Mouse (Mus musculus): ENCODE measurements at regions not wholly inside any gene's neighbourhood (a gene's known extent, or its start where the extent isn't known, plus 50 kb on each side); places are given as distances from the start of the nearest gene placed in this dataset.
"Not testable (repeated sequence)": the region's sequence is repeated elsewhere in the genome, so short reads cannot be mapped to it uniquely, and the experiment has no call there.

DNA sequence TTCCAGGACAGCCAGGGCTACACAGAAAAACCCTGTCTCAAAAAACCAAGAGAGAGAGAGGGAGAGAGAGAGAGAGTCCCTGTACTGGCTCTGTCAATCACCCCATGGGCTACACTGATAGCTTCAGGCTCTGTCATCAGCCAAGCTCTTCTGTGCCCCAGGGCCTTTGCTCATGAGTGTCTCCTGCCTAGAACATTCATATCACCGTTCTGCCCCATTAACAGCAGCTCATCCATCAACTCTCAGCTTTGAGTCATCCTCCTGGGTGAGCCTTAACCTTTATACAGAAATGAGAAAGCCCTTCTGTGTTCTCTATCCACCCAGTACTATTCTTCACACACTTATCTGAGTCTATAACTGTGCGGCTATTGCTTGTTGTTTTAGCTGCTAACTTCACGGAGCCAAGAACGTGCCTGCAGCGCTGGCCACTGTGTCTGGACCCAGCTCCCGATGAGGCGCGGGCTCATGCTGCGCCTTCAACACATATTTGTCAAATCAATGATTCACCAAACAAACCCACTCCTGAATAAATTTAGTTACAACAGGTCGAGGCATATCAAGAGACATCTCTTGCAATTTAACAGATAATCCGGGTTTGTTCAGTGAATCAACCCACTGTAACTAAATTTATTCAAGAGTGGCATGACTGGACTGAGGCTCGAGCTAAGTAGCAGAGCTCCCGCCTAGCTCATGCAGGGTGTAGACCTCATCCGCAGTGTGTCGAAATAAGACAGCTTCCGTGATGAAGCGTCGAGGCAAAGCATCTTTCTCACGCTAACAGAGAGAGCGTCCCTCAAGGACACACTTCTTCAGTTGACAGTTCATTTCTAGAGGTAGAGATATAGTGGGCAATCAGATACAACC is 152.1 kb downstream of the Katnal1 start:
- no peak for DNase-seq (ENCODE audit: low spot score in 2 of 2)

DNA sequence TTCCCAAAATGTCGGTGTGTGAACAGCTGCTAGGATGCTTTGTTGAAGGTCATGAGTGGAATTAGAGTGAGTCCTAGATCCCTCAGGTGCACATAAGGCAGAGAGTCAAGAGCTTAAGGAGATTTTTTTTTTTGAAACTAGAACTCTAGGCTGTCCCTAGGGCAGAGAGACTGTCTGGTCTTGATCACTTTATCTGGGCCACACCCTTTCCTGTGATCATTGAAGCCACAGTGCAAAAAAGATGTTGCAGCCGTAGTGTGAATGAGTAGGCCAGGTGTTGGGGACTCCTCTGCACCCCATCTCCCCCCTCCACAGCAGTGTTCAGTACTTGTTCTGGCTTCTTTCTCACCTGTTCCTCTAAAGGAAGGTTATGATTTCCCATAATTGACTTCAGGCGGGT is 153.9 kb downstream of the Katnal1 start:
- no peak for DNase-seq (ENCODE audit: low spot score in 2 of 2)

DNA sequence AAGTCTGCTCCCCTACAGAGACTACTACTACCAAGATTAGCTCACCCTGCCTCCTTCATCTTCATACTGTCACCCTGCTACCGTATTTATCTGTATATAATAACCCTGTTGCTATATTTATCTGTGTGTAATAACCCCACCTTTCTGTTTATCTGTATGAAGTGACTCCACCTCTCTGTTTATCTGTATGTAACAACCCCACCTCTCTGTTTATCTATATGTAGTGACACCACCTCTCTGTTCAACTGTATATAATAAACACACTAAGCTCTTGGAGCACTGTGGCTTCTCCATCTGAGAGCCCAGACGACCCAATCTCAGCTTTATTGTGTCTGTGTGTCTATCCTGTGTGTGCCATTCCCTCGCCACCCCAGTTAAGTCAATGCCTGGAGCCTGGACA is 154.7 kb downstream of the Katnal1 start:
- DNase-seq (ENCODE audit: low spot score in 2 of 2), result no peak

DNA sequence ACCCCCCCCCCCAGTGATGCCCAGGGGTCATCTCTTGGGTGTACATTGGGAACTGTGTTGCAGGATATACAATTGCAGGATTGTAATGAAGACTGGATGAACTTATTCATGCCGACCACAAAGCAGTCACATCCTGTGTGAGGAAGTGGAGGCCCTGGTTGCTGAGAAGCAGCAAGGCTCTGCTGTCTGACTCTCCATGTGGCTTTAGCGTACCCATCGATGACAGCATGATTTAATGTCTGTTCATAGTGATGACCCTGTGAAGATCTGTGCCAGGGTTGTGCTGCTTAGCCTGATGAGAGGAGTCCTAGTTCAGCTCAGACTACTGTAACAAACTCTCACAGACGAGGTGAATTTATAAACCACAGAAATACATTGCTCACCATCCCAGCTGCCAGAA is 159.7 kb downstream of the Katnal1 start:
- no peak for DNase-seq (ENCODE audit: low spot score in 2 of 2)

DNA sequence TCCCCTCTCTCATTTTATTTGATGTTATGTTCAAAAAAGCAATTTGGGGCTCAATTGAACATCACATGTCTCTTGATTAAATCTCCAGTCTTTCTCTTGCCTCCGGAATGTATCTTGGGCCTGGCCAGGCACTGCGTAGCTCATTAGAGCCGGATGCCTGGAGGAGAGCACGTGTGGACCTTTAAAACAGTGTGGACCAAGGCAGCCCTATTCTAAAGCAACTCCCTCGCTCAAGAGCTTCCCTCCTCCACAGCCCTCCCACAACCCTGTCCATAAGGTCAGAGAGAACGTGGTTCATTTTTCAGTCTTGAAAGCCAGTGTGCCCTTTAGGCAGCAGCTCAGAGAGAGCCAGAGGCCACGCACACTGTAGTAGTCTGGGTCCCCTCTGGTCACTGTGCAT is 160.8 kb downstream of the Katnal1 start:
- DNase-seq (ENCODE audit: low spot score in 2 of 2), result no peak

DNA sequence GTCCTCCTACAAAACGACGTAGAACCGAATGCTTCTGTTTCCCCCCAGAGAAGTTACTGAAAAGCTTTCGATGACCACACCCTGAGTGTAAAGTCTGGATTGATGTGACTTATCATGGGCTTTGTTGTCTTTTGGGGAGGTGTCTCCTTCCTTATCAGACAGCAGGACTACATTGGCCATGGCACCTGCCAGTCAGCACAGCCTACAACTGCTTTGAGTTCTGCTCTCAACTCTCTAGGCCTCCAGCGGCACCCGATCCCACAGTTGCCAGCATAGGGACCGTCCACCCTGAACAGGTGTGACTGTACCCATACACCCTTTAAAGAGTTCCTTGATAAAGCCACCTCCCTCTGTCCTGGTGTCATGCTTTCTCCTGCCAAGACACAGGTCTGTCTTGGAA is 163.1 kb downstream of the Katnal1 start:
- no peak for DNase-seq (ENCODE audit: low spot score in 2 of 2)

DNA sequence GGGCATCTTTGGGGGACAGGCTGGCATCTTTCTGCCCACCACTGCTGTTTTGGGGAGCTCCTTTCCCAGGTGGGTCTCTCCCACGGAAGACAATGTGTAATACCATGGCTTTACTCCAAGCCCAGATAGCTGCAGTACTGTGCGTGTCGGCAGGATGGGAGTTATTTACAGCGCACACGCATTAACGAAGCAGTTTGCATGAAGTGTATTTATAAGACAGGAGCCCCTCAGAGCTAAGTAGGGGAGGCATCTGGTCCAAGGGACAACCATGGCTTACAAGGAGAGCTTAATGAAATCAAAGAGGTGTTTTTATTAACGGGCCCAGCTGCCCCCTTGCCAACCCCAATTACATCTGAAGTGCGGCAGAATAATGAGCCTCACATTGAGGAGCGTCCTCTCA is 169.0 kb downstream of the Katnal1 start:
- no peak for DNase-seq (ENCODE audit: low spot score in 2 of 2)

DNA sequence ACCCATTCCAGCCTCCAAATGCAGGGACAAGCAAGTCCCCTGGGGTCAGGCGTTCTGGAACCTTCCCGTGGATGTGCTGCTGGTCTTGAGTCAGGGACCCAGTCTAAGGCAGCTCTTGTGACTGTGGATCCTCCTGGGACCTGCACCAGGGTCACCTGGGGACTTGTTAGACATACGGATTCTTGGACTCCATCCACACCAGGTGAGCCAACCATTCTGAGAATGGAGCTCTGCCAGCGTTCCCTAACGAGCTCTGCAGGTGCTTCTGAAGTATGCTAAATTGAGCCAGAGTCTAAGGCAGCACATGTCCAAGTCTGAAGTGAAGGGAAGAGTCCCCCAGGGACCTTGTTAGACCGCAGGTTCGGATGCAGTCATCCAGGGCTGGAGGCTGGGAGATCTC is 170.3 kb downstream of the Katnal1 start:
- no peak for DNase-seq (ENCODE audit: low spot score in 2 of 2)

DNA sequence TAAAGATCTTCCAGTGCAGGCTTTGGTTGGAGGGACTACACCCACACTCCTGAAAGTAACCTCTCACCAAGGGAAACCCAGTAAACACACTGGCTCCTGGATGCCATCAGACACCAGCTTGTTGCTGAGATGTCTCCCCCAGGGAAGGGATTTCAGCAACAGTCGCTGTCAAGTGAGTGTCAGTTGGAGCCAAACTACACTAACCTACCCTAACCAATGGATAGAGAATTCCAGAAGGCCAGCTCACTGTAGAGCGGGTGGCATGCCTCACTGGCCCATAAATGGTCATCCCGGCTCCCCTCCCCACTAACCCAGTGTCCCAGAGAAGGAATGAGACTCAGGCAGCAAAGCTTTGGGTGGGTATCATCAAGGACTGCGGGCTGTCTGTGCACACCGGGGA is 171.4 kb downstream of the Katnal1 start:
- no peak for DNase-seq (ENCODE audit: low spot score in 2 of 2)

DNA sequence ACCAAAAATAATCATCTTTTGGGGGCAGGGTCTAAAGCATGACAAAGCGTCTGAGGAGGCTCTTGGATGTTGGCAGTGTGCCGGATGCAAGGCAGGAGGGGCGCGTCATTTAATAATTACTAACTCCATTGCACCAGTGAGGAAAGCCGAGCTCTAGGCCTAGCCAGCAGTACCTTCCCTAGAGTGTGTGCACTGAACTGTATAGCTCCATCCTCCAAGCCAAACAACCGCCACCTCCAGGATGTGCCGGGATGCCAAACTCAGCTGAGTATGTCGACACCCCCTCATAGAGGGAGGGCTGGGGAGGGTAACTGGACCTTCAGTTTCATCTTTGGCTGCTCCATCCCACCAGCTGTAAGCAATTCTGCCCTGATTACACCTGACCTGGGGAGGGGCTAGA is 171.9 kb downstream of the Katnal1 start:
- no peak for DNase-seq (ENCODE audit: low spot score in 2 of 2)

DNA sequence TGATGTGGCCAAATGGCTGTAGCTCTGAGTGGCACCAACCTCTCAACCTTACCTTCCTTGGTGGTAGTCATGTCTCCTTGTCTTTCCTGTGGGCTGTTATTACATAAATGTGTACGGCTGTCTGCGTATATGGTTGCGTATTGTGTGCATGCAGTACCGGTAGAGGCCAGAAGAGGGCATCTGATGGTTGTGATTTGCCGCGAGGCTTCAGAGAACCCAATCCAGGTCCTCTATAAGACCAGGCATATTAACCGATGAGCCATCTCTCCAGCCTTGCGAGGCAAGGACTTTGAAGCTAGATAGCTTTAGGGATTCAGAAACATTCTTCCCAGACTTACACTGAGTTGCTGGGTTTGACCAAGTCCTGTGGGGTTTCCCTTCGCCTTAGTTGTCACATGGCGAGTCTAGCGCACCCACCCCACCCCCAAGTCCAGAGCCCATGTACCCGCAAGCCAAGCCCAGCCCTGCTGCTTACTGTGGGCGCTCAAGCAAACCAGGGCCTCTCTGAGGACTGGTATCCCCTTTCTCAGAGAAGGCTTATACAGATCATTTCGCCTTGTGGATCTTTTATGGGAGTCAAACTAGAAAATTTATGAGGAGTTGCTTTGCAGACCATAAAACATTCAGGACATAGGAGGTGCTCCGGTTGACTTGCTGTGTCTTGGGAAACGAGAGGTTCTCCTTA is 172.7 kb downstream of the Katnal1 start:
- no peak for DNase-seq (ENCODE audit: low spot score in 2 of 2)

DNA sequence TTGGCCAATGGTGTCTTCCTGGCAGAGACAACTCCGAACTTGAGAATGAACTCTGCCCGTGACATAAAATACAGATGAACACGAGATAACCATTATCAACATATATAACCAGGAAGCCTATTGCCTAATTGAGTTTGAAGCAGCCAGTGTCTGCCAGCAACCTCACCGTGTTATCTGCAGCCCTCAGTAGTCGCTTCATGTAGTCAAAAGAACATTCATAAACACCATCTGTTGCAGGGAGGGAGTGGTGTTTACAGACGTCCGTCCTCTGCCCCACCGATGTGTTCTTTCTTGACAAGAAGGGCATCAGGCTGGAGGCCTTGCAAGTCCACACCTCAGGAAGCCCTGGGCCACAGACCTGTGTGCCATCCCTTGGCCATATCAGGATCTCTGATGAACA is 173.3 kb downstream of the Katnal1 start:
- no peak for DNase-seq (ENCODE audit: low spot score in 2 of 2)

DNA sequence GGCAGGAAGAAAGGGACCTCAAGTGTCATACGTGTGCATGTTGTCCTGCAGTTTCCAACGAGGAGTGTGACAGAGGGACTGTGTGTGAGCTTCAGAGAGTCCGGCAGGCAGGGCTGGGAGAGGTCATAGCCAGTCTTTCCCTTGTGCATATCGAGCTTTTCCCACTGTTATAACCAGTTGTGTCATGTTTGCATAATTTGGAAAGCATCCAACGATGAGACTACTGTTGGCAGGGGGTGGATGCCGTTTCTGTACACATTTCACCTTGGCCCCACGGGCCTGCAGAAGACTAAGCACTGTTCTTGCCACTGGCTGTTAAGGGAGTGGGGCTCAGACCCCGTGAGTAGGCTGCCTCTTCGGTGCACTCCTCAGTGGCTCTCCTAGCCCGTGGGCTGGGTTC is 174.2 kb downstream of the Katnal1 start:
- no peak for DNase-seq (ENCODE audit: low spot score in 2 of 2)

DNA sequence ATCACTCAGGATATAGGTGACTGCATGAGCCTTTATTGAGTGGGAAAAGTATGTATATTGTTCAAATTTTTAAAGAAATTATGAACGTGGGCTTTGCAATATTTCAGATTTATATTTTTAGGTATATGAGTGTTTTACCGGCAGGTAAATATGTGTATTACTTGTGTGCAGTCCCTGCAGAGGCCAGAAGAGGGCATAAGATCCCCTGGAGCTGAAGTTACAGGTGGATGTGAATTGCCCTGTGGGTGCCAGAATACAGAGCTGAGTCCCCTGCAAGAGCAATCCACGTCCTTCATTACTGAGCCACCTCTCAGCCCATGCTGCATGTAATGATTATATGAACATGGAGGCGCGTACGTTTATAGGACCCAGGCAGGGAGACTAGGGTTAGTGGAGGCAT is 174.8 kb downstream of the Katnal1 start:
- no peak for DNase-seq (ENCODE audit: low spot score in 2 of 2)

DNA sequence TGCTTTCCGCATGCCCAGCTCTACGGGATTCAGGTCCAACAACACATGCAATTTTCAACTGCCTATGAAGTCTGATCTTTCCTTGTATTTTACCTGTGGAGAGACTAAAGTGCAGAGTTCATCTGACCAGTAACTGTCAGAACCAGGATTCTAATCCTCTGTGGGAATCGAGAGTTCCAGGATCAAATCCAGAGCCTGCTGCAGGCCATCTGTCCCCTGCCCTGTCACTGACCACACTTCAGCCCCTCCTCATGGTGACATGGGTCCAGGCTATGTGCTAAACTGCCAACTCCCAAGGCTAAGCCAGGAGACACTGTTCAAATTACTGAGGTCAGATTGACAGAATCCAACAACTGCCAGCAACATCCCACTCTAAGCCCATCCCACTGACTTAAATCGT is 175.7 kb downstream of the Katnal1 start:
- no peak for DNase-seq (ENCODE audit: low spot score in 2 of 2)

DNA sequence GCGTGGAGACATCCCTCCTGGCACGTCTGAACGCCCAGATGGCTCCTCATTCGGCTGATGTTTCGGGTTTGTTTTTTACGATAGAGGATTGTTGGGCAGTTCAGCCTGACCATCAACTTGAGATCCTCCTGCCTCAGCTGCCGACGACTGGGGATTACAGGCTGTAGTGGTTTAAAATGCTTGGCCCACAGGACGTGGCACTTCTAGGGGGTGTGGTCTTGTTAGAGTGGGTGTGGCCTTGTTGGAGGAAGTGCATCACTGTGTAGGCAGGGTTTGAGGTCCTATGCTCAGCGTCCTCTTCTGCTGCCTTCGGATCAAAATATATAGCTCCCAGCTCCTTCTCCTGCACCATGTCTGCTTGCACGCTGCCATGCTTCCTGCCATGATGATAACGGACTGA is 177.1 kb downstream of the Katnal1 start:
- no peak for DNase-seq (ENCODE audit: low spot score in 2 of 2)

DNA sequence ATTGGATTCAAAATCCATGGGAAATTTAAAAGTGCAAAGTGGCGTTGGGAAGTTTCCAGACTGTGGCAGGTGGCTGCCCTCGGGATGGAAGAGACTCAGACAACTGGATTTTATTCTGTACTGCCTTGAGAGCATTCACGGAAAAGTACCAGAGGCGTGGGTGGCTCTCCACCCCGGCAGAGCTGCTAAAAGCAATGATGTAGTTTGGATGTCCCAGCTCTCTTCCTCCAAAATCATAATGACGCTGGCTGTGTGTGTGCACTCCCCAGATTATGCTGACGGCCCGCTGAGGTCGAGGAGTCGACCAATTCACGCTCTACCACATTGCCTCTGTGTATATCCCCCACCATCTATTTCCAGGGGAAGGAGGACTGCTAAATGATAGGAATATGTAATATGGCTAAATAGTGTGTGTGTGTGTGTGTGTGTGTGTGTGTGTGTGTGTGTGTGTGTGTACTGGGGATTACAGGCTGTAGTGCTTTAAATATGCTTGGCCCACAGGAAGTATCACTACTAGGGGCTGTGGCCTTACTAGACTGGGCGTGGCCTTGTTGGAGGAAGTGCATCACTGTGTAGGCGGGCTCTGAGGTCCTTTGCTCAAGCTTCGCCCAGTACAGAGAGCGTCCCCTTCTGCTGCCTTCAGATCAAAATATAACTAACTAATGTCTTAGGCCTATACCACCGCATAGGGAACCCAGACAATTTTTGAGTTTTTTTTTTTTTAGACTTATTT is 179.0 kb downstream of the Katnal1 start:
- DNase-seq (ENCODE audit: low spot score in 2 of 2), result no peak

DNA sequence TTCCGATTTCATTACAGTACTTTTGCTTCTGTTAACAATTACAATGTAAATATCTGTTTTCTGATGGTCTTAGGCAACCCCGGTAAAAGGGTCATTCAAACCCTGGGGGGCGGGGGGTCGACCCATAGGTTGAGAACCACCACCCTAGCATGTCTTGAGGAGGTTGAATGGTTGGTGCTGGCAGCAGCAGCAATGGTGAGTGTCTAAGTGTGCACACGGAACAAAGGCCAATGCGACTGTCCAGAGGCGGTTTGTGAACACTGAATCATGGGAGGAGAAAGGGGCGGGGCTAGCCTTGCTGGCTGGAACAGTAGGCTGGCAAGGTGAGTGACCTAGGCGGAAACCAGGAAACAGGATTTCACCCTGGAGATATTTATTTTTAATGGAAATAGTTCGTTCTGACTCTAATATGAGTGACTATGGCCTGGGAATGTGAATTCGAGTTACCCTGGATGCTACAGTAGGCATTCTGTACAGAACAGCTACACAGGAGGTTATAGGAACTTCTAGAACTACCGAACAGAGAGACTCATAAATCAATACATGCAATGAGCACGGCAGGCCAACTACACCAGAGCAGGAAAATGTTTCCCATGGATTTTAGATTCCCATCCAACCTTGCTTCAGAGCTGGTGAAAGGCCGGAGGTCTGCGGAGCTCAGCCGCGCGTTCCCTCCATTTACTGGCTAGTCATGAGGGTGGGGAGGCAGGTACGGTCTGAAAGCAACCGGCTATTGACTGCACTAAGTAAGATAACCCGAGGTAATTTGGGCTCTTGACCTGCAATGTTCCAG is 181.0 kb downstream of the Katnal1 start:
- DNase-seq (ENCODE audit: low spot score in 2 of 2), result no peak

DNA sequence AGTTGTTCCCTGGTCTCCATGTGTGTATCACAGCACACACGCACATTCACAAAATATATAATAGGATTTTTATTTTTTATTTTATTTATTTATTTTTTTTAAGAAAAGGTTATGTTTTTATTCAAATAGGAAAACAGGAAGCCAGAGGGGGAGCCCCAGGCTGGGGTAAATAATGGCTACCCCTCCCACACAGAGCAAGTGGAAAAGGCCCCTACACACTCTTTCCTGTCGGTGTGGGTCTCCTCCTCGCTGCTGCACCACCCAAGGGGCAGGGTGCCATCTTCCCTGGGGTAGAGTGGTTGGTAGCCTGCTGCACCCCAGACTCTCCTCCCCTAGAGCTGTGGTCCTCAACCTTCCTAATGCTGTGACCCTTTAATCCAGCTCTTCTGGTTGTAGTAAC is 181.6 kb downstream of the Katnal1 start:
- no peak for DNase-seq (ENCODE audit: low spot score in 2 of 2)

DNA sequence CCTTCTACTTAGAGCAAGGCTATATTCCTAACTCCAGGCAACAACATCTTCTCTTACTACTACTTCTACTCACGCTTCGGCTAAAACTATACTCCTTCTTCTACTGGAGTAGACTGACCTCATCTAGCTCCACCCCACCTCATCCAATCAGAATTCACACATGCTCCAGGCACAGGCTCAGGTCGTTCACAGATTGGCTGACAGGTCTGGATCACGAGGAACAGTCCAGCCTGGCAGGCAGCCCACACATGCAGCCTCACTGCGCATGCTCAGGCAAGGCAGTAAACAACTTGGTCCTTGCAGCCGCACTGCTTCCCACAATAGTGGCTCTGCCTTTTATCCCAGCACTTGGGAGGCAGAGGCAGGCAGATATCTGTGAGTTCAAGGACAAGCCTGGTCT is 182.4 kb downstream of the Katnal1 start:
- DNase-seq (ENCODE audit: low spot score in 2 of 2), result not testable (repeated sequence)

DNA sequence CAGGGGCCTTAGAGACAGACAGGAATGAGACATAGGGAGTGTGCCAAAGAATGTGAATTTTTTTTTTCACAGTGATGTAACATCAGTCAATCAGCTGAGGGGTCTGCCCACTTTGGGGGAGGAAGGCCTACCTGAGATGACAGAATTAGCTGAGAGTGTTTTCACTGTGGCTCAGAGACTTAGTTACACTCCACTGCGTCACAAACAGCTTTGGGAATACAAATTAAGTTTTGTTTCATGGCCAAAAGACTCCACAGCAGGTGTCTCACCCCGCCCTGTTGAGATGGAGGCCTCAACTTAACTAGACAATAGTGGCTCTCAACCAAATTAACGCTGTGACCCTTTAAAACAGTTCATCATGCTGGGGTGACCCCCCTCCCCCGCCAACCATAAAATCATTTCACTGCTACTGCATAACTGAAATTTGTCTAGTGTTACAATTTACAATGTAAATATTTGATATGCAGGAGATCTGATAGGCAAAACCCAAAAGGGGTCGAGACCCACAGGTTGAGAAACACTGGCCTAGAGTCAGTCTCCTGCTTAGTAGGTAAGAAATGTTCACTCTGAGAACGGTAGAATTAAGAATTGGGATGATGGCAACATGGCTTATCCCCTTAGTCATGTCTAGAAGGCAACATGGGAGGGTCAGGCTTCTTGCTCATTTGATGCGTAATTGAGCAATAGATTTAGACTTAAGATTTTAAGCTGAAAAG is 184.3 kb downstream of the Katnal1 start:
- DNase-seq (ENCODE audit: low spot score in 2 of 2), result no peak
